Mouse (Mus musculus): ENCODE results near the gene Gemin5.

DNA sequence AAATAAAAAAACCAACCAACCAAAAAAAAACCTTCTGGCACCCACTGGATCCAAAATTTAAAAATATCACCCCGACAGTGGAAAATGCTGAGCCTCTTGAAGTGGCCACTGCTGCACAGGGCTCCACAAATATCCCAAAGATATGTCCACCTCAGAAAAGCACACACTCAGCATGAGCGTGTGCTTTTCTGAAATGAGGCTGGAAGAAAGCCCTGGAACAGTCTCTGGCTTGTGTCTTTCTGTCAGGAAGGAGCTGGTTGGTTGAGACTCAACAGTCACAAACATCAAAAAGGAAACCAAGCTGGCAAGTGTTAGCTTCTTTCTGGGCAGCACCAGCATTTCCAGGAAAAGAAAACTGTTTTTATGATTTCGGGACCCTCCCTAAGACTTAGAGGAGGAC is 25.0 kb upstream of the Gemin5 start:
- no peak for TF ChIP-seq ELF1 (IDR thresholded peaks at IDR 0.05; ENCODE audit: low read depth, low read length)
- TF ChIP-seq JUND (conservative IDR thresholded peaks at IDR 0.05; ENCODE audit: low read depth, low read length): no peak
- no peak for TF ChIP-seq E2F4 (IDR thresholded peaks at IDR 0.05; ENCODE audit: insufficient replicate concordance, low read depth, low read length)
- no peak for TF ChIP-seq CTCF (conservative IDR thresholded peaks at IDR 0.05 in 1 of 2, IDR thresholded peaks at IDR 0.05 in 1 of 2; ENCODE audit: low read depth in 2 of 2, low read length in 2 of 2)
- no peak for TF ChIP-seq BHLHE40 (IDR thresholded peaks at IDR 0.05; ENCODE audit: low read depth, low read length)
- no peak for TF ChIP-seq CHD1 (IDR thresholded peaks at IDR 0.05; ENCODE audit: low read depth, low read length)
- no peak for TF ChIP-seq KAT2A (IDR thresholded peaks at IDR 0.05; ENCODE audit: insufficient replicate concordance, low read length)
- no peak for TF ChIP-seq ZMIZ1 (IDR thresholded peaks at IDR 0.05; ENCODE audit: low read depth, low read length)
- TF ChIP-seq POLR2A (IDR thresholded peaks at IDR 0.05; ENCODE audit: low read depth, low read length): no peak

All from CH12.LX (cell line).